Mouse (Mus musculus): Measurements from ENCODE around the gene 1110051M20Rik. TPM values are rescaled to one million over a fixed set of nuclear protein-coding genes. Genes with fewer than 3 reads are reported as not detected.
A peak's percentile ranks its signal among the peaks of the same experiment; 100 is the strongest.

The 1110051M20Rik gene
- polyA plus RNA-seq, 1 experiment, result 106 TPM

DNA sequence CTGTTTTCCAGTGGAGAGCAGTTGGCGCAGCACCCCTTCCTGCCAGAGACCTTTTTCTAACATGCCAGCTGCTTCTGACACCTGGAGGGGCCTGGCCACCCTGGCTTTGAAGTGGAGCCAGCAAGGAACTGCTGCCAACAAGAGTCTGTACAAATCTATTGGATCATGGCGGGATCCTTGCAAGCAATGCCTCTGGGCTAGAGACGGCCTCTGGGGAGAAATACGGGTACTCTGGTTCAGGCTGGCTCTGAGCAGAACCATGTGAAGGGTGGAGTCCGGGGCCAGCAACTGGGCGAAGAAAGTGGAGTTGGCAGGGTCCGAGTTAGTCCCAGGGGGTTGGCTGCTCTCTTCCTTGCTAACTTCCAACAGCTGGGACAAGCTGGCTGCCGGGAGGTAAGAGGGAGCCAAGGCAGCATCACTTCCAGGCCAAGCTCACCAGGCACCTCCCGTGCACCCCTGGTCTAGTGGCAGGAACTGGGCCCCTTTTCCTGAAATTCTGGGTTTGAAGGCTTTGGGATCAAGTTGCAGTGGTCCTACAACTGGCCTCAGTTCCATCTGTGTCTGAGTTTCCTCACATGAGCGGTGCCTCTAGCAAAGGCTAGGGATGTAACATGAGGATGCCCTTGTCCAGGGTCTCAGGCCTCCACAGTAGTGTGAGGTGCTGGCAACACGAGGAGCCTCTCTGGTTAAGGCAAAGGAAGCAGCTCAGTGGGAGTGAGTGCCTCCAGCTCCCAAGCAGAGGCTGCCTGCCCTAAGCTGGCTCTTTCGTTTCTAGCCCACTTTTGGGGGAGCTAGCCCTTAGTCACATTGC is 153.1 kb downstream of the 1110051M20Rik start:
- WGBS, result 41% methylated on average over 12 of the region's 12 CpGs
- Histone ChIP-seq H3K4me3 (replicated peaks; ENCODE audit: insufficient read depth, low read depth, low read length) (no peak overlapping the region), H3K27me3 (ENCODE audit: control insufficient read depth, insufficient read depth, low read length) (no peaks in the 10 kb centered on the region), H3K27ac (ENCODE audit: insufficient read depth, low read length) (no peak overlapping the region), H3K4me1 (ENCODE audit: control insufficient read depth, insufficient read depth, low read length) (no peaks in the 10 kb centered on the region)
- no peak for TF ChIP-seq CTCF (IDR thresholded peaks at IDR 0.05; ENCODE audit: borderline replicate concordance, insufficient read depth, low read depth, low read length)
- TF ChIP-seq POLR2A (IDR thresholded peaks at IDR 0.05; ENCODE audit: borderline replicate concordance, insufficient read depth, low read length), result no peak
- DNase-seq, result peak in 1 of 2 experiments; percentile 24

DNA sequence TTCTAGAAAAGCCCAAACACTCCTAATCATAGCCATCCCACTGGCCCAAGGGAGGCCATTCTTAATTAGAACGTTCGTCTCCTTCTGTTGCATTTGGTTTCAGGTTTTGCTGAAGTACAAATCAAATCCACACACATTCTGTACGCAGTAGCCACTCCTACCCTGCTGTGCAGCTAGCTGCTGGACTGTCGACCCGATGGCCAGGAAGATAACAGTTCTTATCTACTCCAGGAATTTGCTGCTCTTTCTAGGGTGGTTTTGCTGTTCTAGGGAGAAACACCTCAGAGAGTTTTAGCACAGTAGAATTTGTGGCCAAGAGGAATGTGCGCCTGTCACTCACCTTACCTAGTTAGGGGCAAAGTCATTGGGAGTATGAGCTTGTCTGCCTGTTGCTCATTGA is 156.9 kb downstream of the 1110051M20Rik start:
- no peak for DNase-seq
- H3K4me1 ChIP-seq (ENCODE audit: control insufficient read depth, insufficient read depth, low read length), result peaks cover 17% of the 10 kb centered on the region
- 66% methylated on average over 6 of the region's 6 CpGs for WGBS
- H3K4me3 ChIP-seq (replicated peaks; ENCODE audit: insufficient read depth, low read depth, low read length), result no peak overlapping the region
- no peaks in the 10 kb centered on the region for H3K27me3 ChIP-seq (ENCODE audit: control insufficient read depth, insufficient read depth, low read length)
- TF ChIP-seq POLR2A (IDR thresholded peaks at IDR 0.05; ENCODE audit: borderline replicate concordance, insufficient read depth, low read length) (no peak), CTCF (IDR thresholded peaks at IDR 0.05; ENCODE audit: borderline replicate concordance, insufficient read depth, low read depth, low read length) (no peak)
- H3K27ac ChIP-seq (ENCODE audit: insufficient read depth, low read length), result no peak overlapping the region

DNA sequence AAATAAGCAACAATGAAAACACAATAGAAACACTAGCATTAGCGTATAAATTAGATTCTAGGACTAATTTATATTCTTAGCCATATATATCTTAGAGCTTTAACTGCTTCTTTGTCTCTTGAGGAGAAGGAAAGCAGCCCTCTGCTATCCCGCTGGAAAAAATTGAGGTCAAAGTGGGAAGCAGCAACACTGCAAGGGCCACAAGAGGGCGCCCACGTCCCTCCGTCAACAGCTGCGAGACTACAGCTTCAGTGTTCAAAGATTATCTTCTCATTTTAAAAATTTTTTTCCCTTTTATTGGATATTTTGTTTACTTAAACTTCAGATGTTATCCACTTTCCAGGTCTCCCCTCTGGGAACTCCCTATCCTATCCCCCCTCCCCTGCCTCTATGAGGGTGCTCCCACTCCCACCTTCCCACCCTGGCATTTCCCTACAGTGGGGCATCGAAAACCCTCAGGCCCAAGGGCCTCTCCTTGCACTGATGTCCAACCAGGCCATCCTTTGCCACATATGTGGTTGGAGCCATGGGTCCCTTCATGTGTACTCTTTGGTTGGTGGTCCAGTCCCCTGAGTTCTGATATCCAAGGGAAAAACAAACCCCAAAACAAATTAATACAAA is 158.5 kb downstream of the 1110051M20Rik start:
- TF ChIP-seq CTCF (IDR thresholded peaks at IDR 0.05; ENCODE audit: borderline replicate concordance, insufficient read depth, low read depth, low read length) (peak; percentile 92), POLR2A (IDR thresholded peaks at IDR 0.05; ENCODE audit: borderline replicate concordance, insufficient read depth, low read length) (no peak)
- H3K4me1 ChIP-seq (ENCODE audit: control insufficient read depth, insufficient read depth, low read length), result peaks cover 19% of the 10 kb centered on the region
- peak; percentile 78 to 86 for DNase-seq
- H3K27ac ChIP-seq (ENCODE audit: insufficient read depth, low read length), result no peak overlapping the region
- H3K27me3 ChIP-seq (ENCODE audit: control insufficient read depth, insufficient read depth, low read length), result no peaks in the 10 kb centered on the region
- 9% methylated on average over 7 of the region's 7 CpGs for WGBS
- no peak overlapping the region for H3K4me3 ChIP-seq (replicated peaks; ENCODE audit: insufficient read depth, low read depth, low read length)

DNA sequence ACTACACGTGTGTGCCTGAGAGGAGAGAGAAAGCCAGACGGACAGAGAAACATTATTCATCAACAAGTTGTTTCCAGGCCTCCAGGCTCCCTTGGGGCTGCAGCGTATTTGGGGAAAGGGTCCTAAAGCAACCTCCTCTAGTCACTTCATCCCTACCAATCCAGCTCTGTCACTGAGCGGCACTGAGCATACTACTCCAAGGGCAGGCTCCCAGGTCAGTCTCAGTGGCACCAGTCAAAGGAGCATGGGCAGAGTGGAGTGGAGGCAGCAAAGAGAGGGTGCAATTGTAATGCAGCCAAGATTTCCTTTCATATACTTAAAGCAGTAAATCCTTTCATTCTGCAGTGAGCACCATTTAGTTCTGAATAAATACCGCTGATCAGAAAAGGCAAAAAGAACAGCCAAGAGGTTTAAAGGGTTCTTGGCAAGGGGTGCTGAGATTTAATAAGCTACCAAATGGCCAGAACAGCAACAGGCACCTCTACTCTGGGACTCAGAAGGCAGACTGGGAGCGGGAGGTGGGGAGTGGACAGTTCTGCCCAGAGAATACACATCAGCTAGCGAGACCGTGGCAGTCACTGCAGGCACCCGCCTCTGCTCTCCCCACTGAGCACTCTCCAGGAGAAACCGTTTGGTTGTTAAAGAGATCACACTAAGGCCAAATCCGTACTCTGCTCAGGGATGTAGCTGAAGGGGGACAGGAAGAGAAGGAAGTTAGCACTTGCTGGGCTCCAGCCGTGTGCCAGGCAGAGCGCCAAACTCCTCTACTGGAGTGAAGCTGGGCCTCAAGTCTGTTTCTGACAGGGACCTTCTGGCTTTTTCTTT is 159.9 kb downstream of the 1110051M20Rik start:
- TF ChIP-seq POLR2A (IDR thresholded peaks at IDR 0.05; ENCODE audit: borderline replicate concordance, insufficient read depth, low read length) (no peak), CTCF (IDR thresholded peaks at IDR 0.05; ENCODE audit: borderline replicate concordance, insufficient read depth, low read depth, low read length) (no peak)
- Histone ChIP-seq H3K4me1 (ENCODE audit: control insufficient read depth, insufficient read depth, low read length) (peaks cover 19% of the 10 kb centered on the region), H3K27ac (ENCODE audit: insufficient read depth, low read length) (peak overlapping the region; percentile 69), H3K4me3 (replicated peaks; ENCODE audit: insufficient read depth, low read depth, low read length) (no peak overlapping the region), H3K27me3 (ENCODE audit: control insufficient read depth, insufficient read depth, low read length) (no peaks in the 10 kb centered on the region)
- 11% methylated on average over 13 of the region's 13 CpGs for WGBS
- peak; percentile 83 to 84 for DNase-seq

DNA sequence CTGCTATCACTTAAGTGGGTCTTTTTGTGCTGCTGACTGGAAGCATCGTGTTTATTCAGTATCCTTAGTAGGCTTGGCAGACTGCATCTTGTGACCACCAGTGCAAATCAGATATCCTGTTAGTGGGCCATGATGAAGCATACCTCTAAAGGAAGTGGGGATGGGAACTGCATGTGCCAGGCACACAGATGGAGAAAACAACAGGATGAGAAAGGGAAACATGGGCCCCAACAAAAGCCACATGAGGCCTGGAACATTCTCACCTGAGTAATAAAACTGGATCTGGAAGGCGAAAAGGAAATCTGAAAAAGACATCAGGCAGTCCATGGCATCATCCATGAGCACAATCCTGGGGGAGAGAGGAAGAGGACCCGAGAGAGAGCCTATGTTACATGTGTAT is 160.5 kb downstream of the 1110051M20Rik start:
- Histone ChIP-seq H3K4me3 (replicated peaks; ENCODE audit: insufficient read depth, low read depth, low read length) (no peak overlapping the region), H3K27me3 (ENCODE audit: control insufficient read depth, insufficient read depth, low read length) (no peaks in the 10 kb centered on the region), H3K27ac (ENCODE audit: insufficient read depth, low read length) (peak overlapping the region; percentile 69), H3K4me1 (ENCODE audit: control insufficient read depth, insufficient read depth, low read length) (peaks cover 19% of the 10 kb centered on the region)
- 6% methylated on average over 3 of the region's 3 CpGs for WGBS
- TF ChIP-seq POLR2A (IDR thresholded peaks at IDR 0.05; ENCODE audit: borderline replicate concordance, insufficient read depth, low read length) (no peak), CTCF (IDR thresholded peaks at IDR 0.05; ENCODE audit: borderline replicate concordance, insufficient read depth, low read depth, low read length) (no peak)
- DNase-seq, result peak; percentile 43 to 49

DNA sequence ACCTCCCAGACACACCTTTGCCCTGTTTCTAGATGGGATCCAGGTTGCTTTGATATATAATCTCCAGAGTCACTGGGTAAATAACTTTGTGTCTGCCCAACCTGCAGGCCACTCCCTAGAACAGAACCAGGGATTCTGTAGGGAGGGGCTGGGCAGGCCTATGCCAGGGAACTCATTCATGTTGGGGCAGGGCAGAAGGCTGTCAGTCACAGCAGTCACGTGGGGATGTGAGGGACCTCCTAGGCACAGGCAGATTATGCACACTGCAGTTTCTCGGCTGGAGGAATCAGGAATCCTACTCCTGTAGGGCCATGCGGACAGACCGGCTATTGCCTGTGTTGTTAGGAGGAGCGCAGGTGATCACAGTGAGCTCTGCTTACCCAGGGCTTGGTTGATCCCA is 163.1 kb downstream of the 1110051M20Rik start:
- TF ChIP-seq CTCF (IDR thresholded peaks at IDR 0.05; ENCODE audit: borderline replicate concordance, insufficient read depth, low read depth, low read length) (no peak), POLR2A (IDR thresholded peaks at IDR 0.05; ENCODE audit: borderline replicate concordance, insufficient read depth, low read length) (no peak)
- 60% methylated on average over 5 of the region's 5 CpGs for WGBS

DNA sequence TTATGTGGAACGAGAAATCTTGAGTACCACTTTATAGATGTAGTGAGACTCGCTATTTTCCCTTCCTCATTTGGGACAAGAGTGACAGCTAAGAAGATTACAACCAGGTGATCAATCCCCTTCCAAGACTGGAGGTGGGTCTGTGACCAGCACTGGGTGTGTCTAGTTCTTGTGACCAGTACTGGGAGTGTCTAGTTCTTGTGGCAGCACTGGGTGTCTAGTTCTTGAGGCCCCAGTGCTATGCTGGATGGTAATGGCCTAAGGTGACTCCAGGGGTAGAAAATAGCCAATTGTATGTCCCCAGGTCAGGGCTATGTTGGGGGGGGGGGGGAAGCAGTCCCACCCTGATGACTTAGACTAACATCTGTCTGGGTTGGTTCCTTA is 165.1 kb downstream of the 1110051M20Rik start:
- Histone ChIP-seq H3K27me3 (ENCODE audit: control insufficient read depth, insufficient read depth, low read length) (no peaks in the 10 kb centered on the region), H3K4me3 (replicated peaks; ENCODE audit: insufficient read depth, low read depth, low read length) (no peak overlapping the region), H3K4me1 (ENCODE audit: control insufficient read depth, insufficient read depth, low read length) (peaks cover 13% of the 10 kb centered on the region), H3K27ac (ENCODE audit: insufficient read depth, low read length) (no peak overlapping the region)
- TF ChIP-seq POLR2A (IDR thresholded peaks at IDR 0.05; ENCODE audit: borderline replicate concordance, insufficient read depth, low read length), result peak; percentile 3; the same call in 1 of the 2 replicates
- no peak for TF ChIP-seq CTCF (IDR thresholded peaks at IDR 0.05; ENCODE audit: borderline replicate concordance, insufficient read depth, low read depth, low read length)
- DNase-seq, result no peak
- 71% methylated on average over 2 of the region's 2 CpGs for WGBS

More for the DNA sequence above, 163.1 kb downstream of the 1110051M20Rik start:
- Histone ChIP-seq H3K4me1 (ENCODE audit: control insufficient read depth, insufficient read depth, low read length) (peaks cover 19% of the 10 kb centered on the region), H3K27ac (ENCODE audit: insufficient read depth, low read length) (no peak overlapping the region), H3K4me3 (replicated peaks; ENCODE audit: insufficient read depth, low read depth, low read length) (no peak overlapping the region), H3K27me3 (ENCODE audit: control insufficient read depth, insufficient read depth, low read length) (no peaks in the 10 kb centered on the region)
- no peak for DNase-seq

Measured in cerebellum, adult 2 months (tissue).